Mouse (Mus musculus): ENCODE measurements around the gene Adcy9.

The Adcy9 gene

GRCm38 (mm10) chr16:4420298-4421054 is at the start of gene Adcy9:
Gene Adcy9, minus strand, starts transcription at chr16:4420498.
- DNase-seq (ENCODE audit: low spot score) = peak; percentile 79

GRCm38 (mm10) chr16:4469599-4470352 is 49.5 kb upstream of the Adcy9 start:
- DNase-seq (ENCODE audit: low spot score) = peak; percentile 20

GRCm38 (mm10) chr16:4464529-4465089 is 44.3 kb upstream of the Adcy9 start:
- DNase-seq (ENCODE audit: low spot score) = no peak

- no peak for DNase-seq (ENCODE audit: low spot score)
Observed at GRCm38 (mm10) chr16:4457927-4458326, 37.6 kb upstream of the Adcy9 start.

DNA sequence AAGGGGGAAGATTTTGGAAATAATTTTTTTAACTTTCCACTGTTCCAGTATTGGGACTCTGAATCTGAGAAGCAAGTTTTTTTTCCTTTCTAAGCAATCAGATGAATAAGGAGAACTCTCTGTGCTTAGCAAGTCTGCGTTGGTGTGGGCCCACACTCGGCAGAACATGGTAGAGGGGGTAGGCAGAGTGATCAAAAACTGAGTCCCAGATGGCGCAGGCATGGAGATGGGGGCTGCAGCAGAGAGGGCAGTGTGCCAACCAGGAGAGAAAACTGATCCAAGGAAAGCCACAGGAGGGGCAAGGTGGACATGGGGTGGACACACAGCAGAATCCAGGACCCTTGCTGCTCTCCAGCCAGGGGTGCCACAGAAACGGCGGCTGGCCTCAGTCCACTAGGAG is 36.1 kb upstream of the Adcy9 start:
- no peak for DNase-seq (ENCODE audit: low spot score)

DNA sequence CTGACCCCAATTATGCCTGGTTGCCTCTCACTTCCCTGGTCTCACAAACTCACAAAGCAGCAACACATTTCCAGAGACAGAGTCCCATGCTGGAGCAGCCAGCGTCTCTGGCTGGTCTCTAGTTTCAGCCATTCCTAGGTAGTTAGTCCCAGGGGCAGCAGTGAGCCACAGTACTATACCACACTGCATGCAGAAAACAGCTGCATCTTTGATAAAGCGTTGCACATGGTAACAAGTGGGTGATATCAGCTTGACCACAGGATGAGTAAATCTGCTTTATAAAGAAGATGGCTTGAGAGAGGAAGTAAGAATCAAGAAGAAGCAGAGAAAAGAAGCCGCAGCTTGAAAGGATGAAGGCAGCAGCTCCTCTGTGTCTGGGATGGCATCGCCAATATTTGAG is 35.4 kb upstream of the Adcy9 start:
- no peak for DNase-seq (ENCODE audit: low spot score)

- DNase-seq (ENCODE audit: low spot score) = no peak
Observed at GRCm38 (mm10) chr16:4454563-4454962, 34.3 kb upstream of the Adcy9 start.

DNA sequence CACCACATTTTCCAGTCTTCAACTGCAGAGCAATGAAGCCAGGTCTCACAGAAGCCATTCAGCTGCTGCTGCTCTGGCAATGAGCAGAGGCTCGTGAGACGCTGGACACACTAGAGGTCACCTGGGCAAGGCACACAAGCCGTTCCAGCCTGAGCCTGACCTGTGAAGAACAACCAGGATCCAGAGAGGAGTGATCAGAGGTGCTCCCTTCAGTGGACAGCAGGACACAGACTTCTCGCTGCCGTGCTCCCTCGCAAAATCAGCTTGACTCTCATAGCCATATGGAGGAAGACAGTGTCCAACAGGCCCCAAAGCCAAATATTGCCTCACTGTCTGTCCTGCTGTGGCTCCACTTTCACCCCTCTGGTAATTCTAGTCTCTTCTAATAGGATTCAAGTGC is 29.1 kb upstream of the Adcy9 start:
- no peak for DNase-seq (ENCODE audit: low spot score)

DNA sequence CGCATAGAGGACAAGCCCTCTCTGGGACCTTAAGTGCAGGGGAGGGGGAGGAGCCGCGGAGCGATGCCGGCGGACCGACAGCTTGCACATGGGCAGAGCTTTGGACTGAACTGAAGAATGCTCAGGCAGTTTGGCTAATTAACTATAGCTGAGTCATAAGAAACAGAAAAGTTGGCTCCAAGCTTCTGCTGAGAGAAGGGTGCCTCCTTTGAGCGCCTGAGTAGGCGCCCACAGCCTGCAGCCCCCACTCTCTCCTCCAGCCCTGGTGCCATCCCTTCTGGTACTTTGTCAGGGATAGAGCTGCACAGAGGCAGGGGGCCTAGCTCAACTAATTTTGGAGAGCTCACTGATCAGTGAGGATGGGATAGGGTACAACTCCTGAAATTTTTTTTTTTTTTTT is 27.9 kb upstream of the Adcy9 start:
- no peak for DNase-seq (ENCODE audit: low spot score)

- DNase-seq (ENCODE audit: low spot score) = no peak
Observed at GRCm38 (mm10) chr16:4446395-4446794, 26.1 kb upstream of the Adcy9 start.

GRCm38 (mm10) chr16:4444378-4444777 is 24.1 kb upstream of the Adcy9 start:
- peak; percentile 43 for DNase-seq (ENCODE audit: low spot score)

DNA sequence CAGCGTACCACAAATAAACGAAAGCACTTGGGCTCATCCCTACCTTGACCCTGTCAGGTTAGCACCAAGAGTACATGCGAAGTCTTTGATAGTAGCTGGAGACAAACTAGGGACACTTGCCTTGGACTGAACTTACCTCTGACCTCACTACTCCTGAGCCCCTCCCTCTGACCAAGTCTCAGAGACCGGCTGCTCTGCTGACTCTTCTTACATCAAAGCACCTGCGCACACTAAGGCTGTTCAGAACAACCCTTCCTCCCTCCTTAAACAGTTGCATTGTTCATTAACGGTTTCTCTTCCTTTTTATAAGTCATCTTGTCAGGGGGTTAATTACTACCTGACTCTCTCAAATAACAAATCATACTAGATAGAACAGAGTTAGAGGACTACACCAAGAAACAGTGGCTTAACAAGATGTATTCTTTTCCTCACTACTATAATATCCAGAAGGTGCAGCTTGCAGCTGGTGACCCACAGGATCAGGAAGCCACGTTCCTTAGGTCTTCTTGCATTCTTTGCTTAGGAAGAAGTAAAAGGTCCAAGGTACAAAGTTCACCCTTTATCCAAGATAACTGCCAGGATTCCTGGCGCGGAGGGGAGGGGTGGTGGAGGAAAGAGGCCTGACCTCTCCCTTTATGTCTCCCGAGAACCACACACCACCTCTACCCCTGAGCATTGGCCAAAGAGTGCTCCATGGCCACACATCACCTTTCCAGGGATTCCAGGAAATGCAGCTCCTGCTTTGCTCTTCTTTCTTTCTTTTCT is 19.2 kb upstream of the Adcy9 start:
- no peak for DNase-seq (ENCODE audit: low spot score)

GRCm38 (mm10) chr16:4436738-4437137 is 16.4 kb upstream of the Adcy9 start:
- no peak for DNase-seq (ENCODE audit: low spot score)

DNA sequence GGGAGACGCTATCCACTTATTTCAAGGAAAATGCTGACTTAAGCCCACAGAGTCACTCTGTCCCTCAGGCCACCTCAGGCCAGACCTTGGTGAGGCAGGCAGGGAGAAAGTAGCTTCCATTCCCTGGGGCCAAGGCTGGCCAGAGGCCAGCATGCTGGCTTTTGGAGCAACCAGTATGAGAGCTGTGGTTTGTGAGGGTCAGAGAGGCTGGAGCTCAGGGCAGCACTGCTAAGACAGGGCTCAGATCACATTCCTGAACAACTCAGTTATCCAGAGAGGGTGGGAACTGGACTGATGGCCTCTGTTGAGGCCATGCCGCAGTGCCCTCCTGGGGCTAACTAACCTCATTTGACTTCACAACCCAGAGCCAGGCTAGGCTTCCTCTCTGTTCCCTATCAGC is 15.1 kb upstream of the Adcy9 start:
- no peak for DNase-seq (ENCODE audit: low spot score)

DNA sequence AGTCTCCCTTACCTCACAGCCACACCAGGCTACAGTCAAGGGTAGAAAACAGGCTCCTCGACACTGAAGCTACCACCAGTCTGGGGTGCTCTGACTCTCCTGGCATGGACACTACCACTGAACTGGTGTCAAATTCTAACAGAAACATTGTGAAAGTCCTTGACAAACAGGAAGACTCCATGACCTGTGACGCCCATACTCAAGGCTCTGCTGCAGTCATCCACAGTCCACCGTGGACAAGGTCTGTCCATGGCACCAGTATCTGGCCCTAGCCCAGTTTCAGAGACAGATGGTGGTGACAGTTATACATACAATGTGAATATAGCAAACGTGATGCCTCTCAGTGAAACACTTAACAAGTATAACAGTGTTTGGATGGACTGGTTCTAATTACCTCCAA is 11.5 kb upstream of the Adcy9 start:
- no peak for DNase-seq (ENCODE audit: low spot score)

DNA sequence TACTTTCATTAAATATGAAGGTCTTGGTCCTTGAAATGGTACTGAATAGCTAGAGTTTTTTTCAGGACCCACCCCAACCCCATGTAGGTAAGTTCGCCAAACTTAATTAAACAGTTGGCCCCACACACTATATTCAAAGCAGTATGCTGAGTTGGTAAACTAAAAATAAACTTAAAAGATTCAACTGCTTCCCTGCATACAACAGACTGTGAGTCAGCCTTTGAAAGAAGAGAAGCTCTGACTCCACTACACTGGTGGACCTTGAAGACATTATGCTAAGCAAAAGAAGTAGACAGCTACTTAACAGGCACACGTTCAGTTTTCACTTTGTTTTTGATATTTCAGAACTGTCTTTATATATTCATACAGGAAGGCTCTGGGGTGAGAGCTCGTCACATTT is 10.7 kb upstream of the Adcy9 start:
- no peak for DNase-seq (ENCODE audit: low spot score)

- no peak for DNase-seq (ENCODE audit: low spot score)
Observed at GRCm38 (mm10) chr16:4430232-4430631, 9.9 kb upstream of the Adcy9 start.

DNA sequence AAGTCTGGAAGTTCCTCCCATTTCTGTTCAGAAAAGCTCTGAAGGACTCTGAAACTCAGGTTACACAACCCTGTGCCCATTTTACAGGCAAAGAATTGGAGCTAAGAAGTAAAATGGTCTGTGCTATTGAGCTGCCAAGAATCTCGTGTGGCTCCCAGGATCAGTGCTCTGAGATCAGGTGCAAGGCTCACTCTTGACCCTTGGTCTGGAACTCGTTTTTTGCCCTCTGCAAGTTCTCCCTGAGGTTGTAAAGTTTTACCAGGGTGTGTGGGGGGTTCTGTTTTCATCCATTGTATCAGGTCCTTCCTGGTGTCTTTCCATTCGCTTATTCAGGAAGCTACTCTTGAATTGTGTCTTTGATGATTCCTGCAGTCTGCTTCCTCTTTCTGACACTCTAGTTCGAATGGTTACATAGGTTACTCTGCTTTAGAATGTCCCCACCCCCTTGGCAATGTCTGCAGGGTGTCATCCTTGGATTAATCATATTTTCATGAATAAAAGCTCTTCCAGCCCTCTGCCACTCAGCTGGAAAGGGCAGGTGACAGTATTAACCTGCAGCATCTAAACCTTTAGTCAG is 5.4 kb upstream of the Adcy9 start:
- no peak for DNase-seq (ENCODE audit: low spot score)

DNA sequence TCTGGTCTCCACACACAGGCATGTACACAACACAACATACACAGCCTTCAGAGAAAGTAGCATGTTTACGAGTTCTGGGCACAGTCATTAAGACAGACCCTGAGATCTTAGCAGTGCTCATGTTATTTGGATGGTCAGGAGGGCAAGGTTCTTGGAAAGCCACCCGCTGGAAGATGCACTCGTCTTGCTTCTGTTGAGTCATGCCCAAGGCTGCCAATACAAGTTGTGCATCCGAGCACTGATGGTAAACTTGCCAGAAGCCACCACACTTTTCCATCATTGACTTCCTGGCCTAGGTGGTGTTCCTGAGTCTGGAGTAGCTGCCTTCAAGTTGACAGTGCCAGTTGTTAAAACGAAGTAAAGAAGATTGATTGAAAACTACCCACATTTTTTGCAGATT is 3.3 kb upstream of the Adcy9 start:
- no peak for DNase-seq (ENCODE audit: low spot score)

GRCm38 (mm10) chr16:4422991-4423390 is 2.7 kb upstream of the Adcy9 start:
- DNase-seq (ENCODE audit: low spot score) = no peak

DNA sequence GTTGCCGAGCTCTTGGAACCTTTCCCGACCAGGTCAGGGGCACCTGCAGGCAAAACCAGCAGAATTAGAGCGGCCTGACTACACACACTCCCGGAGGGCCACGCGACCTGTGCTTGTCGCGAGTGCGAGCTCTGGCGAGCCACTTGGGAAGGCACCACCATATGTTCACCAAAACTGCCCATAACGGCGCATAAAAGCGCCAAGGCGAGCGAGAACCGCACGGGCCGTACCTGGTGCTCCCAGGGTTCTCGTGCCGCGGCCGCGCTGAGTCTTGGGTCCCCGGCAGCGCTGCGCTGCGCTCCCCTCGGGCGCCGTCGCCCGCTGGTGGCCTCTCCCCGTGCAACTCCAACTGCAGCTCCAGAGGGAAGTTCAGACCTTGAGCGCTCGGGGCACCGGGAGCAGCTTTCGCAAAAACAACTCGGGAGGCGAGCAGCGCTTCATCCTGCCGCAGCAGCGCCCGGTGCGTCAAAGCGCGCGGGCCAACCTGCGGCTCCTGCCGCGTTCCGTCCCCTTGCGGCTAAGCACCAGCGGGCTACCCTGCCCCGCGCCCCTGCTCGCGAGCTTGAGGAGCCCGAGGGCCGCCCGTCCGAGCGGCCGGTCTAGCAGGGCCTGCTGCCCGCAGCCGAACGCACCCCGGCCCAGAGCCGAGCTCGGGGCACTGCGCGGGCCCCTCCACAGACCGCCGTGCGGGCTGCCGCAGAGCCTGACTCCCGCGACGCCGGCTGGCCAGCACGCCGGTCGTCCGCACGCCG is 576 bp downstream of the Adcy9 start:
- no peak for DNase-seq (ENCODE audit: low spot score)
